Mouse (Mus musculus) bone marrow macrophage, adult 2 months (primary cell): ENCODE data around the gene Pld6. TPM values are rescaled to one million over a fixed set of nuclear protein-coding genes. Genes with fewer than 3 reads are reported as not detected.

Source experiments
- H3K27ac ChIP-seq: 2 replicates; pipeline ENCODE4 v1.5.1; 2012; ENCODE audit warnings: low read depth, low read length; ENCODE audit not compliant: insufficient read depth
- H3K4me1 ChIP-seq: 2 replicates; pipeline ENCODE4 v1.6.1; 2012; ENCODE audit warnings: low read length; ENCODE audit not compliant: control insufficient read depth, insufficient read depth
- H3K4me3 ChIP-seq: 2 replicates; pipeline ENCODE4 v1.5.1; 2012; ENCODE audit warnings: mild to moderate bottlenecking, low read length, moderate library complexity; ENCODE audit not compliant: insufficient read depth
- CTCF ChIP-seq: IDR thresholded peaks from 2 replicates; pipeline ENCODE4 v1.5.1; 2012; ENCODE audit warnings: low read depth, mild to moderate bottlenecking, low read length, moderate library complexity
- POLR2A ChIP-seq: IDR thresholded peaks from 2 replicates; pipeline ENCODE4 v1.6.1; 2012; ENCODE audit warnings: mild to moderate bottlenecking, low read depth, low read length, borderline replicate concordance
- polyA plus RNA-seq: library from polyadenylated mRNA; stranded (reverse); fragments of >200 nt; gene quantifications from 2 replicates; pipeline ENCODE4 v1.2.4, GENCODE M21; 2012; ENCODE audit not compliant: missing spikeins, insufficient read depth, insufficient read length

The Pld6 gene
- not detected in 2 replicates for polyA plus RNA-seq

DNA sequence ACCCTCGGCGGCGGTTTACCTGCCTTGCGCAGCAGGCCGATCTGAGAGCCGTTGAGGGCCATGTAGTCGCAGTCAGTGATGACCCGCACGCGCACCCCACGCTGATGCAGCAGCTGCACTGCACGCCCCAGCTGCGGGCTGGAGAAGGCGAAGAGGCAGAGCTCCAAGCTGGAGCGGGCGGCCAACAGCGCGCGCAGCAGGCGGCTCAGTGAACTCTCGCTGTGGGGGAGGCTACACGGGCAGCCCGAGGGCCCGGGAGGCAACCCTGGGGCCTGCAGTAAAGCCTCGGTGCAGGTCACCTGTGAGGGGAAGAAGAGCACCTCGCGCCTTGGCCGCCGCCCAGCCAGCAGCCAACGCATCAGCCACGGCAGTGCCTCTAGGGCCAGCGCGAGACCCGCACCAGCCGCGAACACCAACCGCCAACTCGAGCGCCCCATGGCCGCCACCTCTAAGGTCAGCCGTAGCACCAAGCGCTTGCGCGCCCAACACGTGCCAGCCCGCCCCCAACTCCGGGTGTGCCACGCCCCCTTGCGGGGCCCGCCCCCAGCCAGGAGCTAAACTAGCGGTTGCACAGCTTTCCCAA lies at the start of gene Pld6:
Gene Pld6, minus strand, starts transcription at position 447 of the 583 bp plus-strand sequence.
- Histone ChIP-seq H3K4me1 (no peaks in the 10 kb centered on the region), H3K4me3 (peak within 1 kb of the TSS; percentile 57), H3K27ac (no peak within 1 kb of the TSS)
- TF ChIP-seq CTCF (no peak), POLR2A (no peak)

DNA sequence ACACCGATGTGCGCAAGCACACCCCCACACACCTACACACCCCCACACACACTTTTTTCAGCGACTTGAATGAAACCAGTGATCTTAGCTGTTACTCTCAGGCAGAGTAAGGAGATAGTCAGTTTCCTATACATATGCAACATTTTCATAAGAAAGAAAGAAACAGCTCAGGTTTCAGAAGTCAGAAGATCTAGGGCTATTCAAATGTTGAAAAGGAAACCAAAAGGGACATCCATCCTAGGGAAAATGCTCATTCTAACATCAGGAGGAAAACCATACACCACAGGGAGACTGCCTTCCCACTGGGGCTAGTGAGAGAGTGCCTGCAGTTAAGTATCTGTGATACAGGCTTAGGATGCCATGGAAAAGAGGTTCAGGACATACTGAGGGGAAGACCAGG lies 34.2 kb upstream of the Pld6 start:
- H3K27ac ChIP-seq = no peak overlapping the region
- TF ChIP-seq POLR2A (no peak), CTCF (no peak)
- H3K4me1 ChIP-seq = peaks cover 19% of the 10 kb centered on the region
- no peak overlapping the region for H3K4me3 ChIP-seq

DNA sequence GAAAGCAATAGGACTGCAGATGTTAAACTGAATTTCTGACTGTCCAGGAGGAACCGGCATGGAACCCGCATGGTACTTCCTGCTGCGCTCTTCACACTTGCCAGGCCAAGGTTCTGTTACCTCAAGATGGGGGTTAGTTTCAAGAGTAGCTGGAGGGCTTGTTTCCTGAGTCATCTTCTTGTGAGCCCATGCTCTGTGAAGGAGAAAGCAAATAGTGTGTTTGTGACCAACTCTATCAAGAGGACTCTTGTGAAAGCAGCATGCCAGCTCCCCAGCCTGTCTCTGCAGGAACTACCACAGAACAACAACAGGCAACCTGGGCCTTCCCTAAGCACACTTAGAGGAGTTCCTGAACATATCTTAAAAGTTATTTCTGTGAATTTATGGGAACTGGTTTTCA lies 30.5 kb upstream of the Pld6 start:
- H3K4me3 ChIP-seq = no peak overlapping the region
- H3K4me1 ChIP-seq = peaks cover 30% of the 10 kb centered on the region
- H3K27ac ChIP-seq = no peak overlapping the region
- no peak for TF ChIP-seq CTCF
- TF ChIP-seq POLR2A = no peak

DNA sequence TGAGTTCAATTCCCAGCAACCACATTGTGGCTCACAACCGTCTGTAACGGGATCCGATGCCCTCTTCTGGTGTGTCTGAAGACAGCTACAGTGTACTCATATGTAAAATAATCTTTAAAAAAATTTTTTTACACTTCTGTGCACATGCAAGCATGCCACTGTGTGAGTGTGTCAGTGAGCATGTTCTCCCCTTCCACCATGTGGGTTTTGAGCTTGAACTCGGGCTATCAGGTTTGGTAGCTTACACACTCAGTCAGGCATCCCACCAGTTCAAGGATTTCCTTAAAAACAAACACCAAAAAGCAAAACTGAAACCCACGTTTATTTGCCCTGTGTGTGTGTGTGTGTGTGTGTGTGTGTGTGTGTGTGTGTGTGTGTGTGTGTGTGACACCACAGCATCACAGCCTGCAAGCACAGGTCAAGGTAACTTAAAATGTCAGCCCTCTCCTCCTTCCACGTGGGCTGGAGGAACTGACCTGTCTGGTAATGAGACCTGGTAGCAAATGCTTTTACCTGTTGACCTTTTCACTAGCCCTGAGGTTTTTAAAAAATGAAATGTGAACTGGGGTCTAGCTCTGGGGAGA lies 28.1 kb upstream of the Pld6 start:
- Histone ChIP-seq H3K4me3 (no peak overlapping the region), H3K27ac (no peak overlapping the region), H3K4me1 (peaks cover 41% of the 10 kb centered on the region)
- no peak for TF ChIP-seq CTCF
- TF ChIP-seq POLR2A = no peak

DNA sequence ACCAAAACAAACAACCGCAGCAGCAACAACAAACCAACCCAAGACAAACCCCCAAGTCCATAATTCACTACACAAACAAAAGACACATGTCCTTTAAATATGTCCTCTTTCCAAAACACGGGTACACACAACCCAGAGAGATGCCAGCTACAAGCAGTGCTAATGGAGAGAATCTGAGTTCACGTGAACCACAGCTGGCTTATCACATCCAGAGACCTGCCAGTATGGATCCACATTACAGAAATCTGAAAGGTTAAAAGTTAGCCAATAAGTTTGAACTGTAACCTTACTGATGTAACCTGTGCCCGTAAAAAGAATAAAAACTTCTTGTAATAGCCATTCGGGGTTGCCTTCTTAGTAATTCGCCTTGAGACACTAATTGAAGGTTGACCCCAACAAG lies 27.5 kb upstream of the Pld6 start:
- TF ChIP-seq CTCF (no peak), POLR2A (no peak)
- no peak overlapping the region for H3K27ac ChIP-seq
- H3K4me1 ChIP-seq = peaks cover 37% of the 10 kb centered on the region
- no peak overlapping the region for H3K4me3 ChIP-seq

DNA sequence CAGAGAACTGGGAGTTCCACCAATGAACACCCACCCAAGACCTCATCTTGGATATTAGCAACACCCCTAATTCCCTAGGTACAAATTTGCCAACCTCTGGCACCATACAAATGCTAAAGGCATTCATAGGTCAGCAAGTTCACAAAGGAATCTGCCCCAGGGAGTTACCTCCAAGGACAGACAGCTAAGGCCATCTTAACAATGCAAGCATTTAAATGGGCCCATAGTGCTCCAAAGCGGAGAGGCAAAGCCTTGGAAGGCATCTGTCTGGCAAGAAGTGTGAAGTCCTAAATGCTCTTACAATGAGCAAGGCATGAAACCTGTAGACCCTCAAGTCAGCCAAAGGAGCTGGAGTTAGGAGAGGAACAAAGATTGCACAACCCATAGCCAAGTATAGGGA lies 26.9 kb upstream of the Pld6 start:
- TF ChIP-seq CTCF (no peak), POLR2A (no peak)
- no peak overlapping the region for H3K4me3 ChIP-seq
- peaks cover 32% of the 10 kb centered on the region for H3K4me1 ChIP-seq
- H3K27ac ChIP-seq = no peak overlapping the region

DNA sequence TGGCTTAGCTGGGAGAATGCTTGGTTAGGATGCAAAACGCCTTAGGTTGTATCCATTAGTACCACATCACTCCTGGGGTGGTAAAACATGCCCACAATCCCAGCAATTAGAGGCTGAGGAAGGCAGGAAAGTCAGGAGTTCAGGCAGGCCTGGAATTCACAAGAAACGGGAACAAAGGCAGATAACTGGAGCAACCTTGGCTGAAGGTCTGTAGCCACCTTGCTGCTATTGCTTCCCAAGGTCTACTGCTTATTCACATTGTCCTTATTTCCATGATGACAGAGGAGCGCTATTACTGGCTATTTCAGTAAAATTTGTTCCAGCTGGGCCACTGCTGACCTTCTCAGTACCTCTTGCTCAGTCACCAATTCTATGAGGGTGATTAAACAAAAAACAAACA lies 25.8 kb upstream of the Pld6 start:
- no peak overlapping the region for H3K4me3 ChIP-seq
- TF ChIP-seq POLR2A (no peak), CTCF (no peak)
- no peak overlapping the region for H3K27ac ChIP-seq
- peaks cover 28% of the 10 kb centered on the region for H3K4me1 ChIP-seq

DNA sequence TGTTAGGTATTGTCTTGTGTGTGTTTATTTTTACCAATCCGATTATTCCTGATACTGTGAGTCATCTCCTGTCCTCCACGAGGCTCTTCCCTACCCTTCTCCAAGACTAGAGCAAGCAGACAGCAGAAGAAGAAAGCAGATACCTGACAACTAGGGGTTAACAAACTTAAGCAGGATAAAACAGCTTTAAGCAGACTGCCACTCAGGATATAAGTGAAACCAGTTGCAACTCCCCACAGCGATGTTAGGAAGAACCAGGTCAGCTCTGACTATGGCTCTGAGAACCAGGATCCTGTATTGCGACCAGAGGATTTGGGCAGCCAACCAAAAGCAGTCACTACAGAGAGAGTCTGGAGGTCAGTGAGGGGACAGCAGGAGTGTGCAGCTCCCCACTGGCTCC lies 23.8 kb upstream of the Pld6 start:
- Histone ChIP-seq H3K27ac (peak overlapping the region; percentile 97), H3K4me1 (peaks cover 39% of the 10 kb centered on the region), H3K4me3 (peak overlapping the region; percentile 94)
- no peak for TF ChIP-seq POLR2A
- no peak for TF ChIP-seq CTCF

DNA sequence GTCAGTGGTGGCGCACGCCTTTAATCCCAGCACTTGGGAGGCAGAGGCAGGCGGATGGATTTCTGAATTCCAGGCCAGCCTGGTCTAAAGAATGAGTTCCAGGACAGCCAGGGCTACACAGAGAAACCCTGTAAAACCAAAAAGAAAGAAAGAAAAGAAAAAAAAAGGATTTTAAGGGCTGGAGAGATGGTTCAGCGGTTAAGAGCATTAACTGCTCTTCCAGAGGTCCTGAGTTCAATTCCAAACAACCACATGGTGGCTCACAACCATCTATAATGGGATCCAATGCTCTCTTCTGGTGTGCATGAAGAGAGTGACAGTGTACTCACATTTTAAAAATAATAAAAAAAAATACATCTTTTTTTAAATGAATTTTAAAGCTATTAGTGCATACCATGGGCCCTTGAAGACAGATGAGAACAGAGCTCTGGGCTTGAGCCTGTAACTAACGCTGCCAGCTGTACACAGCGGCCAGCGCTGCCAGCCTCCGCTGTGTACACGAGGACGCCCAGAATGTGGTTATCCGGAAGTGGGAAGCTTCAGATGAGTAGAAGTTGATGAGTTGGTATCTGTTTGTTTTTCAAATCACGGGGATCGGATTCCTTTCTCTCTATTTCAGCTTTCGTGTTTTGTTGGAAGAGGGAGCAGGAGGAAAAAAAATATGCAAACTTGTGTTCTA lies 23.2 kb upstream of the Pld6 start:
- peaks cover 41% of the 10 kb centered on the region for H3K4me1 ChIP-seq
- peak overlapping the region; percentile 94 for H3K4me3 ChIP-seq
- peak overlapping the region; percentile 97 for H3K27ac ChIP-seq
- no peak for TF ChIP-seq POLR2A
- TF ChIP-seq CTCF = no peak

DNA sequence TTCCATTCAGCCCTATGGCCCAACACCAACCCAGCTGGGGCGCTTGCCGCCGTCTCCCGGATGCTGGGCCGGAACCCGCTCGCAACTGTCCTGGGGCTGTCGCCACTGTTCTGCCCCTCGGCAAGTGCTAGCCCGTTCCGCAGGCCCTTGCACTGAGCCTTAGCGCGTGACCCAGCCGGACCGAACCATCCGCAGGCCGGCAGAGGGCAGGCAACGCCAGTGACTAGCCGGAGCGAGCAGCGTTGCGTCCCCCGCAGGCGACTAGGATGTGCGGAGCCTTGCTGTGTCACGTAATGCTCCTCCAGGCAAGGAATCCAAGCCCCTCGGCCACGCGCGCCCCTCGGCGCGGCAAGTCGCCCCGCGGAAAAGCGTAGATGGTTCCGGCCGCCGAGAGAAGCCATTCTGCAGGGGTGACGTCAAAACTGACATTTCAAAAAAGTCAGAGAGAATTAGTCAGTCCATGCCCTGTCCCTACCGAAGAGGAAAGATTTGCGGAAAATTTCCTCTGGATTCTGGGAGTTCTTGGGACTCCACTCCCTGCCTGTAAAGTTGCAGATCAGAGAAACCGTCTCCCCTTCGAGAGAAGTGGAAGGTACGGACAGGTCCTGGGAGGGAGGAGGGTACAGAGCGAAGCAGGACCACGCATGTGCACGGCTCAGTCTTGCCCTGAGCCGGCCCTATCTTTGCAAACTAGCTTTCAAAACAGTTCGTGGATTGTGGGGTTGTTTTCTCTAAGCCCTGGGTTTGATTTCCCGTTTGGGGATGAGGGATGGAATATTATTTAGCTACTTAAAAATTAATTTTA lies 22.4 kb upstream of the Pld6 start, which contains the start of gene Flcn:
Gene Flcn, minus strand, starts transcription at position 347 of the 805 bp plus-strand sequence.
- H3K4me1 ChIP-seq = peaks cover 40% of the 10 kb centered on the region
- peak within 1 kb of the TSS; percentile 97 for H3K27ac ChIP-seq
- TF ChIP-seq POLR2A (peak; percentile 91; the same call in 1 of the 2 replicates), CTCF (no peak)
- H3K4me3 ChIP-seq = peak within 1 kb of the TSS; percentile 94
